Mouse (Mus musculus): ENCODE results near the gene Cldn15. TPM values are rescaled to one million over a fixed set of nuclear protein-coding genes. Genes with fewer than 3 reads are reported as not detected.
A peak's percentile ranks its signal among the peaks of the same experiment; 100 is the strongest.

Gene Cldn15
- total and polyA plus RNA-seq, 3 experiments = 1.2 to 2.1 TPM; not detected in 1

- TF ChIP-seq NELFE (IDR thresholded peaks at IDR 0.05; ENCODE audit: low read depth, low read length) (peak; percentile 60), TAL1 (IDR thresholded peaks at IDR 0.05; ENCODE audit: low read length) (no peak), CTCF (IDR thresholded peaks at IDR 0.05 in 2 of 3, conservative IDR thresholded peaks at IDR 0.05 in 1 of 3; ENCODE audit: control insufficient read depth in 1 of 3, insufficient read depth in 1 of 3, low read depth in 2 of 3, low read length in 3 of 3, poor library complexity in 1 of 3, severe bottlenecking in 1 of 3) (no peak), POLR2AphosphoS2 (IDR thresholded peaks at IDR 0.05; ENCODE audit: low read length) (peak; percentile 27), TCF12 (IDR thresholded peaks at IDR 0.05; ENCODE audit: low read depth, low read length) (0 out of 2 replicates have a peak, but pooled peaks have one; percentile 28), BHLHE40 (IDR thresholded peaks at IDR 0.05; ENCODE audit: borderline replicate concordance, low read depth, low read length) (peak; percentile 51; the same call in 1 of the 2 replicates), MAZ (IDR thresholded peaks at IDR 0.05; ENCODE audit: low read depth, low read length) (peak; percentile 33; the same call in 1 of the 2 replicates), KAT2A (conservative IDR thresholded peaks at IDR 0.05; ENCODE audit: low read depth, low read length) (peak; percentile 84; the same call in 1 of the 2 replicates), MYC (IDR thresholded peaks at IDR 0.05; ENCODE audit: low read depth, low read length) (peak; percentile 49; the same call in 1 of the 2 replicates), MAX (IDR thresholded peaks at IDR 0.05; ENCODE audit: low read length) (peak; percentile 95), POLR2A (IDR thresholded peaks at IDR 0.05; ENCODE audit: control insufficient read depth in 1 of 2, insufficient read depth in 1 of 2, low read depth in 1 of 2, low read length in 2 of 2, poor library complexity in 1 of 2) (peak; percentile 54 to 65; a peak in 3 of 4 replicates), ETS1 (IDR thresholded peaks at IDR 0.05; ENCODE audit: low read depth, low read length) (no peak), E2F4 (IDR thresholded peaks at IDR 0.05; ENCODE audit: borderline replicate concordance, low read depth, low read length) (peak; percentile 84; the same call in 1 of the 2 replicates), CHD1 (IDR thresholded peaks at IDR 0.05; ENCODE audit: low read depth, low read length) (no peak), JUND (IDR thresholded peaks at IDR 0.05; ENCODE audit: low read depth, low read length) (no peak), POLR2AphosphoS5 (IDR thresholded peaks at IDR 0.05; ENCODE audit: borderline replicate concordance, low read depth, low read length) (no peak), EP300 (IDR thresholded peaks at IDR 0.05; ENCODE audit: low read depth in 1 of 2, low read length in 2 of 2) (no peak; a peak in 1 of 4 replicates), USF2 (IDR thresholded peaks at IDR 0.05; ENCODE audit: borderline replicate concordance in 1 of 2, insufficient read depth in 1 of 2, low read depth in 1 of 2, low read length in 2 of 2) (no peak), MYB (IDR thresholded peaks at IDR 0.05; ENCODE audit: low read depth, low read length) (peak; percentile 71), NRF1 (IDR thresholded peaks at IDR 0.05; ENCODE audit: insufficient read depth, low read depth, low read length, poor library complexity, severe bottlenecking) (no peak), SIN3A (IDR thresholded peaks at IDR 0.05; ENCODE audit: low read length) (peak; percentile 86), RAD21 (IDR thresholded peaks at IDR 0.05; ENCODE audit: low read depth, low read length) (no peak)
Measured at GRCm38 (mm10) chr5:136918655-136919472, 47.6 kb upstream of the Cldn15 start (continued).

All from MEL (cell line).